8 mouse cellular contexts compared by ENCODE assay signal in the genomic region with DNA sequence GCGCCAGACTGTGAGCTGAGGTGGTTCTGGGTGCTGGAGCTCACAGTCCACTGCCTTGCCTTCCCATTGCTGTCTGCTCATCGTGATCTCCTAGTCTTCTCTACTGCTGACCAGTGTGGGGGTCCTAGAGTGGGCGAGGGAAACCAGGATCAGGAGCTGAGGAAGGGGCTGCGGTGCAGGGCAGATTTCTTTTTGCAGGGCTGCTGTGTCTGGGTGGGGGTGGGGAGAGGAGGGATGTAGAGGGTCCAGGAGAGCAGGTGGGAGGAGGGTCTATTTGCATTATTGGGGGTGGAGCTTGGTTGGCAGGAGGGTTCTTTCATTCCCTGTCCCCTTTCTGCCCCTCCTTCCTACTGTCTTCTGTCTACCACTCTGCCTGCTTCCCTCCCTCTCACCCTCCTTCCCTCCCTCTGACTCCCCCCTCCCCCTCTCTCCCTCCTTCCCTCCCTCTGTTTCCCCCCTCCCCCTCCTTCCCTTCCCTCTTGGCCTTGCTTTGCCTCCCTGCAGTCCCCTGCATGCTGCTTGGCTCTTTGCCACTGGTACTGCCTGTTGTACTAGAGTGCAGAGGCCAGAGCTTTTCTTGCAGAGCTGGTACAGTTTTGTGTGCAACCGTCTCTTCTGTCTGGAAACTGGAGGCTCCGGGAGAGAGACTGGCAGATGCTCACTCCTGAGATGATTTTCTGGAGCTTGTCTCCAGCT. TPM values are rescaled to one million over a fixed set of nuclear protein-coding genes. Genes with fewer than 3 reads are reported as not detected.
A peak's percentile ranks its signal among the peaks of the same experiment; 100 is the strongest.
DNase-seq lines count a peak whose midpoint lies in the region; ATAC-seq and TF ChIP-seq lines count a peak whose summit lies in the region.

No protein-coding gene starts in this region.

- H3K4me1 ChIP-seq in lung, embryonic 14.5 days (ENCODE audit: insufficient read depth), result peaks cover 46% of the 10 kb centered on the region
- H3K4me1 ChIP-seq in lung, adult 2 months (ENCODE audit: control insufficient read depth, insufficient read depth, low read length), result peaks cover 7% of the 10 kb centered on the region; the same call in 1 of the 2 replicates
- peaks cover 46% of the 10 kb centered on the region for H3K4me1 ChIP-seq in forebrain, postnatal 0 days (ENCODE audit: insufficient read depth)
- H3K4me1 ChIP-seq in kidney, embryonic 16.5 days (ENCODE audit: insufficient read depth, low read length), result peaks cover 68% of the 10 kb centered on the region
- peaks cover 9% of the 10 kb centered on the region; the same call in 1 of the 2 replicates for H3K4me1 ChIP-seq in stomach, postnatal 0 days (replicated peaks; ENCODE audit: control insufficient read depth, insufficient read depth)

- ATAC-seq in lung, embryonic 14.5 days (ENCODE audit: insufficient read depth), result peak; percentile 80
- ATAC-seq in forebrain, postnatal 0 days, result peak; percentile 54
- peak; percentile 42 for ATAC-seq in kidney, embryonic 16.5 days (ENCODE audit: low FRiP score, low TSS enrichment)
- ATAC-seq in stomach, postnatal 0 days (ENCODE audit: low FRiP score, low TSS enrichment), result no peak
- no peak for ATAC-seq in CD4-positive, CD25-positive, alpha-beta regulatory T cell, adult 4 months

- H3K36me3 ChIP-seq in lung, embryonic 14.5 days (ENCODE audit: insufficient read depth), result peaks cover 33% of the 10 kb centered on the region
- H3K36me3 ChIP-seq in forebrain, postnatal 0 days (ENCODE audit: insufficient read depth), result no peaks in the 10 kb centered on the region; the same call in 1 of the 2 replicates
- peaks cover 2% of the 10 kb centered on the region; the same call in 1 of the 2 replicates for H3K36me3 ChIP-seq in kidney, embryonic 16.5 days (ENCODE audit: insufficient read depth, low read length)
- H3K36me3 ChIP-seq in stomach, postnatal 0 days (ENCODE audit: control insufficient read depth, insufficient read depth, low read length), result no peaks in the 10 kb centered on the region

- peak overlapping the region; percentile 13; the same call in 1 of the 2 replicates for H3K4me2 ChIP-seq in lung, embryonic 14.5 days
- peak overlapping the region; percentile 18; the same call in 1 of the 2 replicates for H3K4me2 ChIP-seq in forebrain, postnatal 0 days (ENCODE audit: low read depth)
- no peak overlapping the region for H3K4me2 ChIP-seq in kidney, embryonic 16.5 days (replicated peaks; ENCODE audit: low read depth, low read length)
- H3K4me2 ChIP-seq in stomach, postnatal 0 days (replicated peaks; ENCODE audit: low read depth), result no peak overlapping the region

- no peak overlapping the region for H3K4me3 ChIP-seq in lung, embryonic 14.5 days (ENCODE audit: low read depth, low read length)
- no peak overlapping the region for H3K4me3 ChIP-seq in lung, adult 2 months (replicated peaks; ENCODE audit: extremely low read depth, low read depth, low read length)
- H3K4me3 ChIP-seq in forebrain, postnatal 0 days (ENCODE audit: low read depth, low read length), result no peak overlapping the region
- no peak overlapping the region for H3K4me3 ChIP-seq in kidney, embryonic 16.5 days (ENCODE audit: low read length)
- H3K4me3 ChIP-seq in stomach, postnatal 0 days (ENCODE audit: low read depth, low read length), result no peak overlapping the region

- 16% methylated on average over 6 of the region's 6 CpGs for WGBS in lung, embryonic 14.5 days
- 51% methylated on average over 6 of the region's 6 CpGs for WGBS in lung, adult 2 months
- WGBS in forebrain, postnatal 0 days, result 11% methylated on average over 6 of the region's 6 CpGs
- WGBS in kidney, embryonic 16.5 days, result 8% methylated on average over 6 of the region's 6 CpGs
- WGBS in stomach, postnatal 0 days, result 30% methylated on average over 6 of the region's 6 CpGs

- H3K9ac ChIP-seq in lung, embryonic 14.5 days, result no peak overlapping the region
- H3K9ac ChIP-seq in forebrain, postnatal 0 days, result 0 out of 2 replicates have a peak overlapping the region, but pooled peaks have one; percentile 7
- H3K9ac ChIP-seq in kidney, embryonic 16.5 days (replicated peaks; ENCODE audit: low read length), result no peak overlapping the region
- no peak overlapping the region for H3K9ac ChIP-seq in stomach, postnatal 0 days (ENCODE audit: low read length)

- DNase-seq in lung, embryonic 14.5 days, result peak; percentile 92
- DNase-seq in lung, adult 2 months, result no peak
- peak; percentile 79 to 81 for DNase-seq in cerebellum, adult 18-20 months
- peak; percentile 71 for DNase-seq in forebrain, postnatal 0 days
- DNase-seq in lung, postnatal 36 days, result peak; percentile 54
- peak; percentile 51 for DNase-seq in stomach, postnatal 0 days (ENCODE audit: low spot score)

- no peak for TF ChIP-seq EP300 in stomach, postnatal 0 days (optimal IDR thresholded peaks at IDR 0.05)

- H3K9me3 ChIP-seq in lung, embryonic 14.5 days (ENCODE audit: low read depth, low read length), result no peaks in the 10 kb centered on the region
- H3K9me3 ChIP-seq in forebrain, postnatal 0 days (ENCODE audit: low read length), result no peaks in the 10 kb centered on the region
- no peaks in the 10 kb centered on the region for H3K9me3 ChIP-seq in kidney, embryonic 16.5 days (ENCODE audit: low read length)
- no peaks in the 10 kb centered on the region for H3K9me3 ChIP-seq in stomach, postnatal 0 days (ENCODE audit: control insufficient read depth, low read length)

- no peaks in the 10 kb centered on the region for H3K27me3 ChIP-seq in lung, embryonic 14.5 days (ENCODE audit: insufficient read depth, low read length)
- H3K27me3 ChIP-seq in forebrain, postnatal 0 days (ENCODE audit: insufficient read depth, low read length), result no peaks in the 10 kb centered on the region
- no peaks in the 10 kb centered on the region for H3K27me3 ChIP-seq in kidney, embryonic 16.5 days (ENCODE audit: insufficient read depth, low read length)
- H3K27me3 ChIP-seq in stomach, postnatal 0 days (ENCODE audit: control insufficient read depth, insufficient read depth, low read length), result no peaks in the 10 kb centered on the region

- no peak for TF ChIP-seq CTCF in lung, embryonic 14.5 days (IDR thresholded peaks at IDR 0.05; ENCODE audit: low read depth)
- TF ChIP-seq CTCF in lung, adult 2 months (IDR thresholded peaks at IDR 0.05; ENCODE audit: insufficient read depth, low read length), result no peak
- TF ChIP-seq CTCF in forebrain, postnatal 0 days (IDR thresholded peaks at IDR 0.05; ENCODE audit: low read depth), result no peak
- no peak for TF ChIP-seq CTCF in stomach, postnatal 0 days (IDR thresholded peaks at IDR 0.05; ENCODE audit: low read depth)

- peak overlapping the region; percentile 32; the same call in 1 of the 2 replicates for H3K27ac ChIP-seq in lung, embryonic 14.5 days (ENCODE audit: low read depth)
- H3K27ac ChIP-seq in forebrain, postnatal 0 days (ENCODE audit: low read depth, low read length), result peak overlapping the region; percentile 78
- H3K27ac ChIP-seq in kidney, embryonic 16.5 days (ENCODE audit: low read length), result peak overlapping the region; percentile 54
- no peak overlapping the region for H3K27ac ChIP-seq in stomach, postnatal 0 days (replicated peaks)

- TF ChIP-seq POLR2A in lung, adult 2 months (IDR thresholded peaks at IDR 0.05; ENCODE audit: borderline replicate concordance, extremely low read depth, low read depth, low read length), result no peak

RNA-seq across cellular contexts. Expression of a gene that starts 28.9 kb away (rescaled TPM):
- 69.5 and 80.2 TPM in 2 replicates for polyA plus RNA-seq in lung, embryonic 14.5 days (2014; fragmentation: Nextera tagmentation; extraction: Ambion mirVana)
- 41.0 and 43.2 TPM in 2 replicates for polyA plus RNA-seq in lung, adult 2 months (2012; rRNA removed)
- 113 and 137 TPM in 2 replicates for total RNA-seq in forebrain, postnatal 0 days (2014; rRNA removed)
- polyA plus RNA-seq in forebrain, postnatal 0 days (2015; fragmentation: Nextera tagmentation; extraction: Ambion mirVana), result 103 and 117 TPM in 2 replicates
- 66.4 and 79.4 TPM in 2 replicates for polyA plus RNA-seq in kidney, embryonic 16.5 days (2015; fragmentation: Nextera tagmentation; extraction: Ambion mirVana)
- 39.3 and 50.0 TPM in 2 replicates for polyA plus RNA-seq in stomach, postnatal 0 days (2015; fragmentation: Nextera tagmentation; extraction: Ambion mirVana)
- 10 to 100 TPM; 60.0 to 60.9 TPM for polyA plus RNA-seq in CD4-positive, CD25-positive, alpha-beta regulatory T cell, adult 4 months (2017; shearing (Covaris generic))

Comparison
In these comparisons a context has a peak if more than half of its experiments do, and no peak if none do; other contexts are left out.
1. ATAC-seq: peak in lung, embryonic 14.5 days (single experiment), forebrain, postnatal 0 days (single experiment) and kidney, embryonic 16.5 days (single experiment); none in stomach, postnatal 0 days (single experiment) and CD4-positive, CD25-positive, alpha-beta regulatory T cell, adult 4 months (single experiment).
2. H3K4me2 ChIP-seq: peak in lung, embryonic 14.5 days (single experiment) and forebrain, postnatal 0 days (single experiment); none in kidney, embryonic 16.5 days (single experiment) and stomach, postnatal 0 days (single experiment).